Mouse (Mus musculus) embryonic facial prominence, embryonic 12.5 days (tissue): ENCODE data around the gene Pm20d1. TPM values are rescaled to one million over a fixed set of nuclear protein-coding genes. Genes with fewer than 3 reads are reported as not detected.

Experiments
- ATAC-seq: fragments of 200-750 bp; cut with Nextera tagmentation; 2 replicates; pipeline ENCODE4 v1.8.0; 2017; ENCODE audit not compliant: insufficient number of reproducible peaks, insufficient read depth, low FRiP score, low TSS enrichment
- H3K27ac ChIP-seq: fragments of 300-500 bp; sonication (generic); 2 replicates; pipeline ENCODE4 v1.5.1; 2016; ENCODE audit warnings: mild to moderate bottlenecking
- H3K27me3 ChIP-seq: fragments of 300-500 bp; sonication (generic); 2 replicates; pipeline ENCODE4 v1.6.1; 2016; ENCODE audit warnings: mild to moderate bottlenecking, moderate library complexity
- H3K36me3 ChIP-seq: fragments of 300-500 bp; sonication (generic); 2 replicates; pipeline ENCODE4 v1.6.1; 2016; ENCODE audit warnings: mild to moderate bottlenecking
- H3K4me1 ChIP-seq: fragments of 300-500 bp; sonication (generic); 2 replicates; pipeline ENCODE4 v1.6.1; 2016
- H3K4me2 ChIP-seq: fragments of 300-500 bp; sonication (generic); replicated peaks from 2 replicates; pipeline ENCODE4 v1.6.1; 2016; ENCODE audit warnings: mild to moderate bottlenecking, moderate library complexity
- H3K4me3 ChIP-seq: fragments of 300-500 bp; sonication (generic); 2 replicates; pipeline ENCODE4 v1.5.1; 2016; ENCODE audit warnings: mild to moderate bottlenecking
- H3K9ac ChIP-seq: fragments of 300-500 bp; sonication (generic); 2 replicates; pipeline ENCODE4 v1.6.1; 2016; ENCODE audit warnings: mild to moderate bottlenecking, moderate library complexity
- H3K9me3 ChIP-seq: fragments of 300-500 bp; sonication (generic); 2 replicates; pipeline ENCODE4 v1.6.1; 2016; ENCODE audit warnings: mild to moderate bottlenecking, moderate library complexity
- WGBS: fragments of 180-500 bp; shearing (Covaris S2); methylation state at CpG from one replicate; pipeline ENCODE4 v1.1.7; 2016; 5-methylcytosine and 5-hydroxymethylcytosine counted together
- polyA plus RNA-seq: library from polyadenylated mRNA; unstranded; fragments of >200 nt; fragmentation: Nextera tagmentation; extraction: Ambion mirVana; gene quantifications from 2 replicates; pipeline ENCODE4 v1.2.1, GENCODE M21; 2016

Pm20d1 gene
- polyA plus RNA-seq, 1 experiment from 2014 or later: 0.32 TPM

DNA sequence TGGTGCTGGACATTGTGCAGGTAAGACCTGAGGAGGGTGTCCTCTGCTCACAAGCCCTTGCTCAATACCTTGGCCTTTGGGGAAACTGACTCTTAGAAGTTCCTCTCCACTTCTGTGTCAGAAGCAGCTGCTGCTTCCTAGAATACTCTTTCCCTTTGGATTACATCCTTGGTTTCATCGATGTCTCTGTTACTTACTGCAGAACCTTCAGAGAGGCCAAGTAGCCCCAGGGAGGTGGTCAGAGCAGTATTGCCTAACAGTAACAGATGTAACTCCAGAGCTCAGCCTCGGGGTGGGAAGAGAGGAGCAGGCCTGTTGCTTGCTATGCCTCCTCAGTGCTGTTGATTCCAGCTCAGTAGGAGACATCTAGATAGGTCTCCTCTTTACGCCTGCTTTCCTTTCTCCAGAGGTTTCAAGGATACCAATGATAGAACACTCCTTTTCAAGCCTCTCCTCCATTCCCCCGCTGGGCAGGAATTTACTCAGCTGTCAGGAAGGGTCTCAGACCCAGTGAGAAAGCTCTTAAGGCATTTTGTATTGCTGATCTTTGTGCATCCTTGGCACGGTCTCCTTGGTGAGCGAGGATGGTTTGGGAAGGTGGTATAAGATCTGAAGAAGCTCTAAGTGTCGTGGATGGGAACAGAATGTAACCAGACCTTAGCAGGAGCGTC is 33.9 kb downstream of the Pm20d1 start:
- no peak overlapping the region for H3K4me3 ChIP-seq
- H3K27me3 ChIP-seq: no peaks in the 10 kb centered on the region
- H3K4me2 ChIP-seq: no peak overlapping the region
- peaks cover 32% of the 10 kb centered on the region for H3K4me1 ChIP-seq
- H3K27ac ChIP-seq: no peak overlapping the region
- 74% methylated on average over 8 of the region's 8 CpGs for WGBS
- H3K9me3 ChIP-seq: no peaks in the 10 kb centered on the region
- ATAC-seq: no peak
- H3K36me3 ChIP-seq: peaks cover 24% of the 10 kb centered on the region
- no peak overlapping the region for H3K9ac ChIP-seq

DNA sequence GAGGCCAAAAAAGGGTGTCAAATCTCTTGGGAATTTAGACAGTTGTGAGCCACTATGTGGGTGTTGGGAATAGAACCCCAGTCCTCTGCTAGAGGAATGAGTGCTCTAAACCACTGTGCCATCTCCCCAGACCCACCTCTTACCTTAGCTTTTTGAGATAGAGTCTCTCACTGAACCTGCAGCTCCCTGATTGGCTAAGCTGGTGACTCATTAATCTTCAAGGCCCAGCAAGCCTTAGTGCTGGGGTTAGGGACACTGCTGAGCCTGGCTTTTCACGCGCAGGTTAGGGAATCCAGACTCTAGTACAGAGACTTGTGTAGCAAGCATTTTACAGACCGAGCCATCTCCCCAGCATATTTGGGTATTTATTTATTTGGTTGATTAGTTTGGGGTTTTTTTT is 39.9 kb downstream of the Pm20d1 start:
- Histone ChIP-seq H3K36me3 (peaks cover 40% of the 10 kb centered on the region), H3K27me3 (no peaks in the 10 kb centered on the region), H3K4me1 (peaks cover 10% of the 10 kb centered on the region; the same call in 1 of the 2 replicates), H3K27ac (no peak overlapping the region), H3K4me2 (no peak overlapping the region), H3K9me3 (no peaks in the 10 kb centered on the region), H3K9ac (no peak overlapping the region), H3K4me3 (no peak overlapping the region)
- WGBS: 82% methylated on average over 3 of the region's 3 CpGs
- ATAC-seq: no peak

DNA sequence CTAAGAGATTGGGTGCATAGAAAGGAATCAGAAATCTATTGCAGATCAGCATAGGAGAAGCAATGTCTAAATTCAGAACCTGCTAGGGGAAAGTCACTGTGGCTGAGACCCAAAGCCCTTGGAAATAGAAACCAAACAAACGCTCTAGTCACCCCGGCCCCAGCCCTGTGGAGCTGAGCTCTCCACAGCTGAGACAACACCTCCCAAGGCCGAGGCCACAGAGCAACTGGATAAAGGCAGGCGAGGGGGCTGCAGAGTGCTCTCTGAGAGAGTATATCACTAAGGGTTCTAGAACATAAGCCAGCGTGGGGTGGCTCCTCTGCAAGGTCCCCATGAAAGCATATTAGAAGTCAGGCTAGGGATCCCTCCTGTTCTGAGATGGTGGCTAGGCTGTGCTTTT is 41.4 kb downstream of the Pm20d1 start:
- 74% methylated on average over 5 of the region's 5 CpGs for WGBS
- no peak for ATAC-seq
- no peaks in the 10 kb centered on the region for H3K9me3 ChIP-seq
- H3K4me3 ChIP-seq: no peak overlapping the region
- no peak overlapping the region for H3K4me2 ChIP-seq
- no peaks in the 10 kb centered on the region for H3K27me3 ChIP-seq
- peaks cover 49% of the 10 kb centered on the region for H3K36me3 ChIP-seq
- H3K27ac ChIP-seq: no peak overlapping the region
- H3K9ac ChIP-seq: no peak overlapping the region
- peaks cover 7% of the 10 kb centered on the region; the same call in 1 of the 2 replicates for H3K4me1 ChIP-seq

DNA sequence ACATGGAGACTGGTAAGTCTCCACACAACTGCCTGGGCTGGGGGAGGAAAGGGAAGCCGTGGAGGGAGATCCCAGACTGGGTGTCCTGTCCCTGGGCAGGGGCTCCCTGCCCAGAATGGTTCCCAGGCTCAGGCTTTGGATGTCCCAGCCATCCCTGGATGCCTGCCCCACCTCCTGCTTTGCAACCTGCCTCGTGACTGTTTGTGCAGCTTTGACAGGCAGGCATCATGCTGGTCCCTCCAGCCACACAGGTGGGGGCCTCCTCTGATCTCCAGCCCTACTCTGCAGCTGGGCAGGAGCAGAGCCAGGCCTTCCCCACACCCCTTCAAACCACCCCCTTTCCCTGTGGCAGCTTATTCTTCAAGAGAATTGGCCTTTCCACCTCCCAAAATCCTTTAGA is 42.1 kb downstream of the Pm20d1 start:
- no peaks in the 10 kb centered on the region for H3K27me3 ChIP-seq
- H3K4me1 ChIP-seq: 0 out of 2 replicates have a peak, but pooled peaks cover 5% of the 10 kb centered on the region
- H3K27ac ChIP-seq: no peak overlapping the region
- no peak overlapping the region for H3K9ac ChIP-seq
- ATAC-seq: no peak
- H3K4me3 ChIP-seq: no peak overlapping the region
- WGBS: 78% methylated on average over 2 of the region's 2 CpGs
- H3K4me2 ChIP-seq: no peak overlapping the region
- no peaks in the 10 kb centered on the region for H3K9me3 ChIP-seq
- H3K36me3 ChIP-seq: peaks cover 51% of the 10 kb centered on the region

DNA sequence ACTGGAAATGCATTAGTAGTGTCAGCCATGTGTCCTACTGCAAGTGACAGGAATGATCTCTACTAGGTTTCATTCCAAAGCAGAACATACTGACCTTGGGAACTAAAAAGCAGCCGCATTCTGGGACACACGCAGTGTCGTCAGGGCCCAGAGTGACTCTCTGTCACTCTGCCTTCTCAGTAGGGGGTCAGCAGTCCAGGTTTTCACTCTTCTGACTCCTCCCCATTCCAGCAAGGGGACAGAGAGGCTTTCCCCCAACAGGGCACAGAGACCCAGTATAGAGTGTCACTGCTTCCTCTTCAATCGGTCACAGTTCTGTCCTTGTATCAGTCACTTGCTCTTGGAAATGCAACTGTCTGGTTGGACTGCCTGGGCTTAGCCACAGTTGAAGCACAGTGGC is 45.0 kb downstream of the Pm20d1 start:
- no peak overlapping the region for H3K4me3 ChIP-seq
- ATAC-seq: no peak
- no peaks in the 10 kb centered on the region for H3K4me1 ChIP-seq
- H3K27ac ChIP-seq: no peak overlapping the region
- H3K9me3 ChIP-seq: no peaks in the 10 kb centered on the region
- H3K36me3 ChIP-seq: peaks cover 71% of the 10 kb centered on the region
- no peak overlapping the region for H3K9ac ChIP-seq
- 83% methylated on average over 4 of the region's 4 CpGs for WGBS
- no peaks in the 10 kb centered on the region for H3K27me3 ChIP-seq
- no peak overlapping the region for H3K4me2 ChIP-seq

DNA sequence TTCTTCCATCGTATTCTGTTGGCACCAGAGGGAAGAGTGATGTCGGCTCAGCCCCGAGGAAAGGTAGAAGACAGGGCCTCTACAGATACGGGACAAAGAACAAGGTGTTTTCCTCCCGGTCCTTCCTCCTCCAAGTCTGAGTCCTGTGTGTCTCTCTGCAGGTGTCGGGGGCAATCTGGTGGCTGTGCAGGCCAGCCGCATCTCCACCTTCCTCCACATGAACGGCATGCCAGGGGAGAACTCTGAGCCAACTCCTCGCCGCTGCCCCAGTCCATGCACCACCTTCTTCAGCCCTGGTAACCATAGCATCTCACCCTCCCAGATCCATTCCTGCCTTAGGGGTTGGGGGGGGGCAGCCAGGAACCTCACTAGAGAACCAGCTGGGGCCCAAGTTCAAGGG is 46.6 kb downstream of the Pm20d1 start:
- WGBS: 96% methylated on average over 10 of the region's 10 CpGs
- ATAC-seq: no peak
- H3K36me3 ChIP-seq: peaks cover 71% of the 10 kb centered on the region

DNA sequence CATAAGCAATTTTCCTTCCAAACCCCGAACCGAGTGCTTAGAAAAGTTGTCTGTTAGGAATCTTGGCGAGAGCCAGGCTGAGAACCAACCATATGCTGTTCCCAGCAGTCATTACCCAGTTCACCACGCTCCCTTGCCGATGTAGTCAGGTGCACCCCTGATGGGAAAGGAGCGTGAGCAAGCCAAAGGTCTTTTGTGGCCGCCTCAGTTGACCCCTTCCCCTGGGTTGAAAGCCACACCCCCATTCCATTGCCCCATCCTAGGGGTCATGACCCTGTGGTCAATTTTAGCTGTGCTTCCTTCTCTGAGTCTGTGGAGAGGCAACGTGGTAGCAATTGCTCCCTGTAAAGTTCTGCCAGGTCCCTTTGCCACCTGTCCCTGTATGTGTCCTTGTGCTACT is 47.7 kb downstream of the Pm20d1 start:
- H3K4me1 ChIP-seq: no peaks in the 10 kb centered on the region
- no peak overlapping the region for H3K27ac ChIP-seq
- no peak overlapping the region for H3K9ac ChIP-seq
- no peaks in the 10 kb centered on the region for H3K9me3 ChIP-seq
- H3K4me2 ChIP-seq: no peak overlapping the region
- 65% methylated on average over 8 of the region's 8 CpGs for WGBS
- H3K4me3 ChIP-seq: no peak overlapping the region
- H3K36me3 ChIP-seq: peaks cover 67% of the 10 kb centered on the region
- no peak for ATAC-seq
- no peaks in the 10 kb centered on the region for H3K27me3 ChIP-seq

More for the DNA sequence above, 46.6 kb downstream of the Pm20d1 start:
- Histone ChIP-seq H3K9ac (no peak overlapping the region), H3K4me1 (no peaks in the 10 kb centered on the region), H3K4me2 (no peak overlapping the region), H3K27me3 (no peaks in the 10 kb centered on the region), H3K27ac (no peak overlapping the region), H3K4me3 (no peak overlapping the region), H3K9me3 (no peaks in the 10 kb centered on the region)

DNA sequence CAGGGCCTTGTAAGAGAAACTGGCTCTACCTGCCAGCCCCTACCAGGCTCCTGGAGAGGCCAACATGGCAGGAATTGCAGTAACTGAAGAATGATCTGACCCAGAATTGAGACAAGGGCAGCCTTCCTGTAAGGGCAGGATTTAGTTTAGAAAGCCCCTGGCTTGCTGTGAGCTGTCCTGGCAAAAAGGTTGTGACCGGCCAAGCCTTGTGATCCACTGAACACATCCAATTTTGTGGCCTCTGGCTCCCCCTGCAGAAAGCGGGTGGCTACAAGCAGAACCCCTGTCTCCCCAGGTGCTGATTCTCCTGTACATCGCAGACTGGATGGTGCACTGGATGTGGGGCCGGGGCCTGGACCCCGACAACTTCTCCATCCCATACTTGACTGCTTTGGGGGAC is 49.1 kb downstream of the Pm20d1 start:
- H3K9me3 ChIP-seq: no peaks in the 10 kb centered on the region
- no peak overlapping the region for H3K9ac ChIP-seq
- peaks cover 53% of the 10 kb centered on the region for H3K36me3 ChIP-seq
- H3K27me3 ChIP-seq: no peaks in the 10 kb centered on the region
- no peak overlapping the region for H3K27ac ChIP-seq
- H3K4me3 ChIP-seq: no peak overlapping the region
- no peaks in the 10 kb centered on the region for H3K4me1 ChIP-seq
- 76% methylated on average over 5 of the region's 5 CpGs for WGBS
- ATAC-seq: no peak
- no peak overlapping the region for H3K4me2 ChIP-seq

DNA sequence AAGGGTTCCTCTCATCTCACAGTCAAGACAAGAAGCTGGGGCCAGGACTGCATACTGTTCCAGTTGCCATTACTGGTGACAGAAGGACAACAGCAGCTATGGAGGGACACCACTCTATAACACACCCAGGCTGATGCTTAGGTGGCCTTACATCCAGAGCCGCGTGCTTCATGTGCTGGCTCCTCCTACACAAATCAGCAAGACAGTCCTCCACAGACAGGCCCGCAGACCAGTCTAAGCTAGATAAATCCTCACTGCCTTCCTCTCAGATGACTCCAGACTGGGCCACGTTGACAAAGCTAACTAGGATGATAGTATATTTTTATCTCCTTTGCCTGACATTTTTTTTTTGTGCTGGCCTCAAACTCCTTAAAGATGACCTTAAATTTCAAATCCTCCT is 64.6 kb downstream of the Pm20d1 start:
- Histone ChIP-seq H3K27me3 (no peaks in the 10 kb centered on the region), H3K36me3 (no peaks in the 10 kb centered on the region), H3K9ac (no peak overlapping the region), H3K4me2 (no peak overlapping the region), H3K4me1 (no peaks in the 10 kb centered on the region), H3K4me3 (no peak overlapping the region), H3K9me3 (no peaks in the 10 kb centered on the region), H3K27ac (no peak overlapping the region)
- no peak for ATAC-seq
- 78% methylated on average over 4 of the region's 4 CpGs for WGBS

DNA sequence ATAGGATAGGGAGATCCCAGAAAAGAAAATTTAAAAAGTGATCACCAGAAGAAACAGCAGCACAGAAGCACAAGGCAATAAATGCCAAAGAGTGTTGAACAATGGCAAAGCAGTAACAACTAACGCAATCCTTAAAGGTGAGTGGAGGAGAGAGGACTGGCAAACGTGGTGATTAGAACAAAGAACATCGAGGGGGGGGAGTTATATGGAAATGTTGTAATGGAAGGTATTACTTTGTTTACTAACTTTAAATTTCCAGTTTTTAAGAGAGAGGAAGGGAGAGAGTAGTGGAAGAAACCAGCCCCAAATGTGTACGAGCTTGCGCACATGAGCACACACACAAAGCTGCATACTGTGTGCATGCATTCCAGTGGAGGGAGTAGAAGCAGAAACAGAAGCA is 68.4 kb downstream of the Pm20d1 start:
- H3K4me3 ChIP-seq: no peak overlapping the region
- H3K9me3 ChIP-seq: no peaks in the 10 kb centered on the region
- no peak overlapping the region for H3K27ac ChIP-seq
- H3K36me3 ChIP-seq: no peaks in the 10 kb centered on the region
- no peaks in the 10 kb centered on the region for H3K27me3 ChIP-seq
- no peak for ATAC-seq
- no peak overlapping the region for H3K9ac ChIP-seq
- no peak overlapping the region for H3K4me2 ChIP-seq
- 73% methylated on average over 5 of the region's 5 CpGs for WGBS
- peaks cover 5% of the 10 kb centered on the region; the same call in 1 of the 2 replicates for H3K4me1 ChIP-seq

DNA sequence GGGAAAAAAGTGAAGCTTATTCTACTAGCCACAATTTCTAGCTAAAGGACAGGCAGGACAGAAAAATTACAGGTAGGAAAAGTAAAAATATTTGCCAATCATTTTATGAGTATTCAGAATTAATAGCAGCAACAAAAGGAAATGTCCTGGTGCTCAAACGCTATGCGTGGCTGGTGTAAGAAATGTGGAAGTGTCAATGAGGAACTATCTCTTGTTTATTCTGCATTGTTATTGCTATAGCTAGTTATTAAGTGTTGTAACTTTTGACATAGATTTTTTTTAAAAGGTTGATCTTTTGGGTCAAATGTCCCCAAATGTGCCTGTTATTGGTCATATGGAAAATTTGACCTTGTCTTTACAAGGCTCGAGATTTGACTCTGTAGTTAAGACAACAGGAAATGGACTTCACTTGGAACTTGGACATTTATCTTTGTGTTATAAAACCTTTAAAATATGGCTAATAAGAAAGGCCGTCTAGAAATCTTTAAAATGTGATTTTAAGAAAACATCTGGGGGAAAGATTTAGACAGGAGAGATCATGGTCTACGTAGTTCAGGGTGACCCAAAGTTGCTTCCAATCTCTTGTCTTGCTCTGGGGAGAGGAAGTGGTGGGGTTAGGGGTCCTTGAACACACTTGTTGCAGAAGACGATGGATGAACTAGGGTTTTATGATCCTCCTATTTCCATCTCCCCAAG is 69.3 kb downstream of the Pm20d1 start:
- no peaks in the 10 kb centered on the region for H3K9me3 ChIP-seq
- H3K36me3 ChIP-seq: no peaks in the 10 kb centered on the region
- no peak overlapping the region for H3K27ac ChIP-seq
- ATAC-seq: no peak
- no peak overlapping the region for H3K4me3 ChIP-seq
- peaks cover 5% of the 10 kb centered on the region; the same call in 1 of the 2 replicates for H3K4me1 ChIP-seq
- 75% methylated on average over 6 of the region's 6 CpGs for WGBS
- no peaks in the 10 kb centered on the region for H3K27me3 ChIP-seq
- no peak overlapping the region for H3K4me2 ChIP-seq
- H3K9ac ChIP-seq: no peak overlapping the region
